Mouse (Mus musculus) megakaryocyte, embryonic 14.5 days (primary cell): ENCODE data around the gene Etfrf1. TPM values are rescaled to one million over a fixed set of nuclear protein-coding genes. Genes with fewer than 3 reads are reported as not detected.

ENCODE experiments used
- H3K27me3 ChIP-seq: replicated peaks from 2 replicates; pipeline ENCODE3; 2012; ENCODE audit warnings: inconsistent platforms
- H3K36me3 ChIP-seq: replicated peaks from 2 replicates; pipeline ENCODE3; 2012; ENCODE audit warnings: low read length, inconsistent platforms, mixed read lengths
- H3K4me1 ChIP-seq: 2 replicates; pipeline ENCODE4 v1.6.1; 2012; ENCODE audit warnings: inconsistent platforms
- H3K4me3 ChIP-seq: replicated peaks from 2 replicates; pipeline ENCODE3; 2012; ENCODE audit warnings: moderate library complexity, mild to moderate bottlenecking, inconsistent platforms
- H3K9me3 ChIP-seq: 2 replicates; pipeline ENCODE4 v1.6.1; 2012; ENCODE audit warnings: inconsistent platforms
- FLI1 ChIP-seq: IDR thresholded peaks from 2 replicates; pipeline ENCODE4 v1.6.1; 2012; ENCODE audit warnings: low read length, inconsistent platforms, mixed read lengths
- GATA1 ChIP-seq: IDR thresholded peaks from 3 replicates; pipeline ENCODE4 v1.6.1; 2012; ENCODE audit warnings: mixed read lengths, low read length, inconsistent platforms, borderline replicate concordance
- polyA plus RNA-seq: library from polyadenylated mRNA; stranded (reverse); fragments of >175 nt; gene quantifications from 2 replicates; pipeline ENCODE4 v1.2.3, GENCODE M21; 2012; ENCODE audit warnings: low replicate concordance; ENCODE audit not compliant: insufficient read depth

The Etfrf1 gene
- not detected in 2 replicates for polyA plus RNA-seq

DNA sequence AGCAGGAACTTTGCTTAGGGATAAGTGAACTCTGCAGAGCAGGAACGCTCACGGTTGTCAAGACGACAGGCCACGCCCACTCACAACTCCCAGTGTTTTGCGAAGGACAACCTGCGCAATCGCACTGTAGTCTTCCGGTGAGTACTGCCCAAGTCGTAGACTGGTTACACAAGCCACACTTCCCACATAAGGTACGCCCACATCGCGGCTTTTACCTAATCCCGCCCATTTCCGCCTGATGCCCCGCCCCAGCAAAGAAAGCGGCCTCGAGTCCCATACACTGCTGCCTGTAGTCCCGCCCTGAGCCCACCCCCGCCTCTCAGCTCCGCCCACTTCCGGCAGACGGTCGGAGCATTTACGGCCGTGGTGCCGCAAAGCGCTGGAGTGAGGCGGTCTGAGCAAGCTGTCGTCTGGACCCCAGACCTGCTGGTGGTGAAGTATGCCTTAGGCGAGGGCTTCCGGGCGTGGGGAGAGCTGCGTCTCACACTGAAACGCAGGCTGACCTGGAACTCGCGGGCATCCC lies at the start of gene Etfrf1, which contains the start of gene Casc1:
Etfrf1 (plus strand) TSS at position 319 of the 523 bp plus-strand sequence.
Casc1 (minus strand) TSS at position 190 of the 523 bp plus-strand sequence.
- H3K4me3 ChIP-seq: peak within 1 kb of the TSS; percentile 95
- peaks cover 35% of the 10 kb centered on the region for H3K36me3 ChIP-seq
- no peaks in the 10 kb centered on the region for H3K27me3 ChIP-seq
- peaks cover 40% of the 10 kb centered on the region for H3K4me1 ChIP-seq
- no peaks in the 10 kb centered on the region for H3K9me3 ChIP-seq
- no peak for TF ChIP-seq GATA1
- TF ChIP-seq FLI1: peak; percentile 71

DNA sequence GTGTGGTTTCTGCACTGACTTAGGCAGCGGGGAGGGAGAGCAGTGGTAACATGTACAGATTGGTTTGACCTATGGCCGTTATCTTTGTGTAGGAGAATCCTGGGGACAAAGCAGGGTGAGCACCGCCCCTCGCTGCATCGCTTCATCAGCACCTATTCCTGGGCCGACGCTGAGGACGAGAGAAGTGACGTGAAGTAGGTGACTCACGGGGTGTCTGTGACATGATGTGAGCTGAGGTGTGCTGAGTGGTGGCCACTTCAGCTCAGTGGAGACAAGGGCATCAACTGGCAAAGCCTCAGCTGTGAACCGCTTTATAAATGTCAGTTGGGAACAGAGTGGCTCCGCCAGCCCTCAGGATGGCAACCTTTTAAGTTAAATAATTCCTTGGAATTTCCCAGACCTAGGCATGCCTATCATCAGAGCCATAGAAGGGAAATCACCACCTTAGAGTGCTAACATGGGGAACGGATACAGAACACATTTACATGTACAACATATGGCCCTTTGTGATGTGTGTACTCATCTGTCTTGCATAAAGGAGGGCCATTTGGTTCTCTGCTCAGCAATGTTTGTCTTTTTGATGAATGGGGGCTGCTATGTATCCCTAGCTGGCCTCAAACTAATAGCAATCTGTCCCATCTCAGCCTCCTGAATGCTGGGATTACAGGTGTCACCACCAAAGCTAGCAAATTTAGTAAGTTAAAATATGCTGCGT lies 38.9 kb upstream of the Etfrf1 start:
- H3K4me1 ChIP-seq: peaks cover 13% of the 10 kb centered on the region; the same call in 1 of the 2 replicates
- TF ChIP-seq FLI1 (no peak), GATA1 (no peak)
- peak overlapping the region; percentile 29 for H3K4me3 ChIP-seq
- H3K27me3 ChIP-seq: no peaks in the 10 kb centered on the region
- H3K36me3 ChIP-seq: peaks cover 97% of the 10 kb centered on the region
- no peaks in the 10 kb centered on the region for H3K9me3 ChIP-seq

DNA sequence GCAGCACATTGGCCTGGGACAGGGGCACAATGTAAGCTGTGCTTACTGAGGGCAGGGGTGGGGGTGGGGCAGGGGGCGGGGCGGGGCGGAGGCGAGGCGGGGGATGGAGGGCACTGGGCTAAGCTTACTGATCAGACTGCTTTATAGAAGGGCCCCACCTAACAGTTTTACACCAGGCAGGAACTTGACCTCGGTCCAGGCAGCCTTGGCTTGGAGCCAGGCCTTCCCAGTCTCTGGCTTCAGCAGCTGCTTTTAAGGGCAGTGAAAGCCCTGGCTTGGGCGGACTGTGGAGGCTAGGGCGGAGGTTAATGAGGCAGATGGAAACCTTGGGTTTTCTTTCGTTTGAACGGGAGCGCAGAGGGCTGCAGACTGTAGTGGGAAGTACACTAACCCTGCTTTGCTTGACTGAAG lies 37.1 kb upstream of the Etfrf1 start:
- Histone ChIP-seq H3K36me3 (peaks cover 99% of the 10 kb centered on the region), H3K4me3 (no peak overlapping the region), H3K27me3 (no peaks in the 10 kb centered on the region), H3K9me3 (no peaks in the 10 kb centered on the region), H3K4me1 (peaks cover 13% of the 10 kb centered on the region; the same call in 1 of the 2 replicates)
- TF ChIP-seq GATA1: no peak

DNA sequence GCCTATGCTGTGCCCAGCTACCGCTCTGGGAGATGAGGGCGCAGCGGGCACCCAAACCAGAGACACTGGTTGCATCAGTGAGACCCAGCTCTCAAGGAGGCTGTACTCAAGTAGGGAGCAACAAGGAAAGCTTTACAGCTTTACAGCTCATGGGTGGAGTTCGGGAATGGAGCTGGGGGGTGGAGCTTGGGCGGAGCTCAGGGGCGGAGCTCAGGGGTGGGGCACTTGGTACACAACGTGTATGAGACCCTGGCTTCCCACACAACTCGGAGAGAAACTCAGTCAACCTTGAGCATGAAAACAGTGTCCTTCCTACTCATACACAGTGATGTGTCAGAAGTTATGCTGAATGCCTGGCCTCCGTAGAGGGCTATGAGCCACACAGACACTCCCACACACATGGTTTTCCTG lies 35.4 kb upstream of the Etfrf1 start:
- Histone ChIP-seq H3K4me3 (no peak overlapping the region), H3K4me1 (peaks cover 10% of the 10 kb centered on the region; the same call in 1 of the 2 replicates), H3K36me3 (peaks cover 88% of the 10 kb centered on the region), H3K9me3 (no peaks in the 10 kb centered on the region), H3K27me3 (peaks cover 2% of the 10 kb centered on the region)
- TF ChIP-seq FLI1 (no peak), GATA1 (no peak)

DNA sequence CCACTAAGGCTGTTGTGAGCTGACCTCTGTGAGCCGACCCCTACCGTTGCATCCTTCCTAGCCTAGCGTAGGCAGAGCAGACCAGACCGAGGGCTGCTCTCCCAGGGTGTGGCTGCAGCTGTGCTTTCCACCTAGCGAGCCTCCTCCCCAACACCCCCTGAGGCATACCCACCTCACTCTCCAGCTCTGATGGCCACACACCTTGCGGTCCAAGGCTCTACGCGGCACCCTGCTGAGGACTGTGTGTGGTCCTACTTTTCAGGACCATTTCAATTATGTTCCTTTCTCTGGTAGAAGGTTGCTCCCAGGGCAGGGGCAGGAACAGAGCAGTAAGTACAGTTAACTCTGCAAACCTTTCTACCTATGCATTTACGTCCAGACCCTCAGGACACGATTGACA lies 34.5 kb upstream of the Etfrf1 start:
- peaks cover 3% of the 10 kb centered on the region for H3K27me3 ChIP-seq
- no peak for TF ChIP-seq FLI1
- no peak for TF ChIP-seq GATA1
- no peaks in the 10 kb centered on the region for H3K9me3 ChIP-seq
- H3K36me3 ChIP-seq: peaks cover 79% of the 10 kb centered on the region
- H3K4me1 ChIP-seq: peaks cover 10% of the 10 kb centered on the region; the same call in 1 of the 2 replicates
- no peak overlapping the region for H3K4me3 ChIP-seq

DNA sequence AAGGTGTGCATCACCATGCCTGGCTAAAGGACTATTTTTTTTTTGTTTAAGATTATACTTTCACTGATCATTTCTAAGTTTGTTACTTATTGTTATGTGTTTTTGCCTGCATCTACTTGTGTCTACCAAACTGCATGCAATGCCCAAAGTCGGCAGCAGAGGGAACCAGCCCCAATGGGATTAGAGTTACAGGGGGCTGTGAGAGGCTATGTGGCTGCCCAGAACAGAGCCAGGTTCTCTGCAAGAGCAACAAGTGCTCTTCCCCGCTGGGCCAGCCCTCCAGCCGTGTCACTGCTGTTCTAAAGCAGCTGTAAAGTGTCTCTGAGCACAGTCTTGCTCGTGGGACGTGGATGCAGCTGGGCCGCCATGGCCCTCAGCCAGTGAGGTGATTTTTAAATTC lies 31.3 kb upstream of the Etfrf1 start:
- H3K9me3 ChIP-seq: no peaks in the 10 kb centered on the region
- TF ChIP-seq GATA1: no peak
- no peak for TF ChIP-seq FLI1
- H3K4me3 ChIP-seq: no peak overlapping the region
- peaks cover 7% of the 10 kb centered on the region; the same call in 1 of the 2 replicates for H3K4me1 ChIP-seq
- H3K27me3 ChIP-seq: peaks cover 8% of the 10 kb centered on the region
- H3K36me3 ChIP-seq: peaks cover 48% of the 10 kb centered on the region

DNA sequence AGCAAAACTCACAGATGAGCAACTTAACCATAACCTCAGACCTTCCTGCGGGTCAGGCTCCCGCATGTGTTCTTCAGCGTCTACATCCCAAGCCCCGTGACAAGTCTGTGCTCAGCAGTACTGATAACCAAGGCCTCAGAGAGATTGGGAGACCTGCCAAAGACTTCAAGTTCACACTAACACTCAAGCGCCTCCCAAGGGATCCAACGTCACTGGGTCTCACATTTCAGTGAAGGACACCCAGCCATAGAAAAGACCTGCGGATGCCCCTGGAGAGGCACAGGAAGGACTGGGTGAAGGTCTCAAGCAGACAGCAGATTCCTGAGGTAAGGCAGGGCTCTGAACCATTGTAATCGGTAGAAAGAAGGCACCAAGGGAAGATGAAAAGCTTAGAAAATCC lies 28.9 kb upstream of the Etfrf1 start:
- TF ChIP-seq GATA1 (no peak), FLI1 (no peak)
- H3K36me3 ChIP-seq: peaks cover 24% of the 10 kb centered on the region
- peaks cover 8% of the 10 kb centered on the region for H3K27me3 ChIP-seq
- H3K4me1 ChIP-seq: no peaks in the 10 kb centered on the region; the same call in 1 of the 2 replicates
- no peak overlapping the region for H3K4me3 ChIP-seq
- H3K9me3 ChIP-seq: no peaks in the 10 kb centered on the region

DNA sequence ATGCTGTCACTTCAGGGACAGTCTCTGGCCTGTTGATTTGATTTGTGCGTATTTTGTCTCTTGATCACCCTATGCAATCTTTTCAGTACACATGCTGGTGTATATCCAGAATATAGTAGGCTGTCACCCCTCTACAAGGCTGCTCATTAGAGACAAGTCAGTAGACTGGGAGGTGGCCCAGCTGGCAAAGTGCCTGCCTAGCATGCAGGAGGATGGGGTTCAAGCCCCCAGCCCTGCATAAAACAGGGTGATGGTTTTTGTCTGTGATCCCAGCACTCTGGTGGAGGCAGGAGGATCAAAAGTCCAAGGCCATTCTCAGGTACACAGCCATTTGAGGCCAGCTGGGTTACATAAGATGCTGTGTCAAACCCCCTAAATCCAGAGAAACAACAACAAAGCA lies 24.8 kb upstream of the Etfrf1 start:
- TF ChIP-seq FLI1 (no peak), GATA1 (no peak)
- peaks cover 15% of the 10 kb centered on the region for H3K4me1 ChIP-seq
- H3K27me3 ChIP-seq: peaks cover 11% of the 10 kb centered on the region
- H3K4me3 ChIP-seq: no peak overlapping the region
- H3K9me3 ChIP-seq: no peaks in the 10 kb centered on the region
- no peaks in the 10 kb centered on the region for H3K36me3 ChIP-seq

DNA sequence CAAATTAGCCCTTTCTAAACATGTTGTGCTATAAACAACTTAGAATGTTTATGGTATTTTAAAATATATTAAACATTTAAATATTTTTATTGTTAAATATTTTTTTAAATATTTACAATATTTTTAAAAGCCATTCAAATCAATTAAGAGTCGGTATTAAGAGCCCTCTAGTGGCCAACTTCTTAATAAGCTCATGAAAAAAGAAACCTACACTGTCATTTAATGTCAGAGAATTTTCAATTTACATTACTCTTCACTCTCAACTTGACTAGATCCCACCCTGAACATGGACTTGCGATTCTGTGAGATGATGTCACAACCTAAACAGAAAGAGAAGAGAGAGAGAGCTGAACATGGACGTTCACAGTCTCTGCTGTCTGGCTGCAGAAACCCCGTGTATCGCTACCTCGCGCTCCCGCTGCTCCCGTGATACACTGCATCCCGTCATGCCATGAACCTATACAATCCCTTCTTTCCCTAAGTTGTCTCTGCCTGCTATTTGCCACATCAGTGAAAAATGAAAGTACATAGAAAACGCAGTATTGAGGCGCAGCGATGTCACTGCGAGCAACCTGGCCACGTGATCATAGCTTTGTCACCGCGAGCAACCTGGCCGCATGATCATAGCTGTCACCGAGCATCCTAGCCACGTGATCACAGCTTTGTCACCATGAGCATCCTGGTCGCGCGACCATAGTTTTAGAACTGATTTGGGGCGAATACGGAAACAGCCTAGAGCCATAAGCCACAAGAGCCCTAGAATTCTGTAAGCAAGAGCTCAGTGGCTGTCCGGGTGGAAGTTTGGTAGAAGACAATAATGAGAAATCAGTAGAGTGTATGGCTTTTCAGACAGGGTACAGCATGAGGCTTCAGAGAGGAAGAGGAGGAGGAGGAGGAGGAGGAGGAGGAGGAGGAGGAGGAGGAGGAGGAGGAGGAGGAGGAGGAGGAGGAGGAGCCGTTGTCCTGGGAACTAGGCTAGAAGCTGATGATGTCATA lies 23.5 kb upstream of the Etfrf1 start:
- Histone ChIP-seq H3K4me3 (peak overlapping the region; percentile 93), H3K4me1 (peaks cover 15% of the 10 kb centered on the region), H3K9me3 (no peaks in the 10 kb centered on the region), H3K36me3 (no peaks in the 10 kb centered on the region), H3K27me3 (peaks cover 14% of the 10 kb centered on the region)
- TF ChIP-seq FLI1: no peak
- no peak for TF ChIP-seq GATA1
